Mouse (Mus musculus): ENCODE results near the gene Fubp1. TPM values are rescaled to one million over a fixed set of nuclear protein-coding genes. Genes with fewer than 3 reads are reported as not detected.
A peak's percentile ranks its signal among the peaks of the same experiment; 100 is the strongest.

Fubp1 gene
- polyA plus RNA-seq, 1 experiment from 2014 or later = 200 TPM

GRCm38 (mm10) chr3:152209177-152209966, 850 bp upstream of the Fubp1 start:
- peak overlapping the region; percentile 98 for H3K4me3 ChIP-seq (ENCODE audit: low read depth, low read length)
- peak; percentile 17 for ATAC-seq (ENCODE audit: low read depth)
- 3% methylated on average over 22 of the region's 25 CpGs for WGBS

GRCm38 (mm10) chr3:152210728-152211391, 638 bp downstream of the Fubp1 start:
- Histone ChIP-seq H3K27me3 (replicated peaks; ENCODE audit: control insufficient read depth, insufficient read depth, low read length) (no peaks in the 10 kb centered on the region), H3K27ac (replicated peaks; ENCODE audit: low read depth, low read length) (peak overlapping the region; percentile 100), H3K4me2 (ENCODE audit: low read depth, low read length) (peak overlapping the region; percentile 79), H3K4me1 (ENCODE audit: control insufficient read depth, insufficient read depth, low read length) (peaks cover 20% of the 10 kb centered on the region), H3K4me3 (ENCODE audit: low read depth, low read length) (peak overlapping the region; percentile 98), H3K36me3 (ENCODE audit: control insufficient read depth, insufficient read depth, low read length) (peaks cover 13% of the 10 kb centered on the region), H3K9me3 (ENCODE audit: control insufficient read depth, low read length) (no peaks in the 10 kb centered on the region), H3K9ac (ENCODE audit: low read depth, low read length) (peak overlapping the region; percentile 100)
- peak; percentile 63 for DNase-seq (ENCODE audit: low spot score)
- peak; percentile 48 for ATAC-seq (ENCODE audit: low read depth)
- 0% methylated on average over 11 of the region's 68 CpGs for WGBS

More at GRCm38 (mm10) chr3:152209177-152209966, 850 bp upstream of the Fubp1 start:
- no peaks in the 10 kb centered on the region for H3K27me3 ChIP-seq (replicated peaks; ENCODE audit: control insufficient read depth, insufficient read depth, low read length)
- peaks cover 17% of the 10 kb centered on the region for H3K4me1 ChIP-seq (ENCODE audit: control insufficient read depth, insufficient read depth, low read length)
- DNase-seq (ENCODE audit: low spot score) = peak; percentile 72
- H3K9me3 ChIP-seq (ENCODE audit: control insufficient read depth, low read length) = no peaks in the 10 kb centered on the region
- H3K4me2 ChIP-seq (ENCODE audit: low read depth, low read length) = peak overlapping the region; percentile 93
- H3K27ac ChIP-seq (replicated peaks; ENCODE audit: low read depth, low read length) = peak overlapping the region; percentile 100
- no peaks in the 10 kb centered on the region for H3K36me3 ChIP-seq (ENCODE audit: control insufficient read depth, insufficient read depth, low read length)
- peak overlapping the region; percentile 100 for H3K9ac ChIP-seq (ENCODE audit: low read depth, low read length)

GRCm38 (mm10) chr3:152211731-152212279, 1.6 kb downstream of the Fubp1 start:
- Histone ChIP-seq H3K27ac (replicated peaks; ENCODE audit: low read depth, low read length) (peak overlapping the region; percentile 100; the same call in 1 of the 2 replicates), H3K4me3 (ENCODE audit: low read depth, low read length) (peak overlapping the region; percentile 98), H3K27me3 (replicated peaks; ENCODE audit: control insufficient read depth, insufficient read depth, low read length) (no peaks in the 10 kb centered on the region), H3K36me3 (ENCODE audit: control insufficient read depth, insufficient read depth, low read length) (peaks cover 23% of the 10 kb centered on the region), H3K9ac (ENCODE audit: low read depth, low read length) (peak overlapping the region; percentile 100), H3K4me2 (ENCODE audit: low read depth, low read length) (peak overlapping the region; percentile 79), H3K9me3 (ENCODE audit: control insufficient read depth, low read length) (no peaks in the 10 kb centered on the region), H3K4me1 (ENCODE audit: control insufficient read depth, insufficient read depth, low read length) (peaks cover 20% of the 10 kb centered on the region)
- DNase-seq (ENCODE audit: low spot score) (no peak), ATAC-seq (ENCODE audit: low read depth) (no peak)
- WGBS = 22% methylated on average over 7 of the region's 7 CpGs

DNA sequence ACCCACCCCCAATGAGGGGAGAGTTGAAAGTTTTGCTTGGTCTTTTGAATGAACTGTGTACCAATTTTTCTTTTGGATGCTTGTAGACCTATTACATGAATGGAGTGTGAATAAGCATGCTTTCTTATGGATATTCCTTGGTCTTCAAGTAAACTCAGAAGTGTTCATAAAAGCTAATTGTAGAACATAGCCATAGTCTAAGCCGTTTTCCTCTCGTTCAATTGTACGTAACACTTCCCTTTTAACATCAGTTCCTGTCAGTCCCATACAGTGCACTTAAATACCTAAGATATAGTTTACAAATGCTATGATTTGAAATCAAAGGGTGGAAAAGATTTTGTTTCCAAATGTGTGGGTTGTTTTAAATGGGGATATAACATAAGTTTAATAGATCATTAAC, 3.2 kb downstream of the Fubp1 start:
- Histone ChIP-seq H3K9me3 (ENCODE audit: control insufficient read depth, low read length) (no peaks in the 10 kb centered on the region), H3K9ac (ENCODE audit: low read depth, low read length) (0 out of 2 replicates have a peak overlapping the region, but pooled peaks have one; percentile 100), H3K4me3 (ENCODE audit: low read depth, low read length) (peak overlapping the region; percentile 98), H3K4me1 (ENCODE audit: control insufficient read depth, insufficient read depth, low read length) (peaks cover 20% of the 10 kb centered on the region), H3K36me3 (ENCODE audit: control insufficient read depth, insufficient read depth, low read length) (peaks cover 39% of the 10 kb centered on the region), H3K27me3 (replicated peaks; ENCODE audit: control insufficient read depth, insufficient read depth, low read length) (no peaks in the 10 kb centered on the region), H3K27ac (replicated peaks; ENCODE audit: low read depth, low read length) (no peak overlapping the region), H3K4me2 (ENCODE audit: low read depth, low read length) (peak overlapping the region; percentile 79)
- 46% methylated on average over 3 of the region's 3 CpGs for WGBS
- ATAC-seq (ENCODE audit: low read depth) (no peak), DNase-seq (ENCODE audit: low spot score) (no peak)

DNA sequence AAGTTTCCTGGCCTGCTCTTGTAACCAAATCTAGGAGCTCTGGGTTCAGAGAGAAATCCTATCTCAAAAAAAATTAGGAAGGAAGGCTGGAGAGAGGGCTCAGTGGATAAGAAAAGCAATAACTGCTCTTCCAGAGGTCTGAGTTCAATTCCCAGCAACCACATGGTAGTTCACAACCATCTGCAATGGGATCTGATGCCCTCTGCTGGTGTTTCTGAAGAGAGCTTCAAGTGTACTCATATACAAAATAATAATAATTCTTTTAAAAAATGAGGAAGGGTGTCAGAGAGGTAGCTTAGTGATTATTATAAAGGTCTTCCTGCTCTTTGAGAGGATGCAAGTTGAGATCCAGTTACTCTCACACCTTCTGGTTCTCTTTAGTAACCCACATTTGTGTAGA, 14.7 kb downstream of the Fubp1 start:
- Histone ChIP-seq H3K36me3 (ENCODE audit: control insufficient read depth, insufficient read depth, low read length) (peaks cover 96% of the 10 kb centered on the region), H3K4me2 (ENCODE audit: low read depth, low read length) (no peak overlapping the region), H3K9ac (ENCODE audit: low read depth, low read length) (no peak overlapping the region), H3K4me1 (ENCODE audit: control insufficient read depth, insufficient read depth, low read length) (no peaks in the 10 kb centered on the region), H3K9me3 (ENCODE audit: control insufficient read depth, low read length) (no peaks in the 10 kb centered on the region), H3K4me3 (ENCODE audit: low read depth, low read length) (no peak overlapping the region), H3K27me3 (replicated peaks; ENCODE audit: control insufficient read depth, insufficient read depth, low read length) (no peaks in the 10 kb centered on the region), H3K27ac (replicated peaks; ENCODE audit: low read depth, low read length) (no peak overlapping the region)
- ATAC-seq (ENCODE audit: low read depth) (no peak), DNase-seq (ENCODE audit: low spot score) (no peak)

DNA sequence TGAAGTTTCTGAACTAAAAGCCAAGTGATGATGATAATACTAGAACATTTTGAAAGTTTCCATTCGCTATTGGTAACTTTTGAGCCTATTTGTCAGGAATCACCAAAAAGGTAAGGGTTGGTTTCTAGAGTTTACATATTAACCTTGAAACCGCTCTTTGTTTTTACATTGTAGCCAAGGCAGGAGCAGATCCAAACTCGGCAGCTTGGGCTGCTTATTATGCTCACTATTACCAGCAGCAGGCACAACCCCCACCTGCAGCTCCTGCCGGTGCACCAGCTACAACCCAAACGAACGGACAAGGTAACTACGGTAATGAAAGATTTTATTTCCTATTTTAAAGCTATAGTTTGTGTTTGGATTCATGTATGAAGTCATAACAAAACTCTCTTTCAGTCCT, 15.7 kb downstream of the Fubp1 start:
- no peak overlapping the region for H3K4me3 ChIP-seq (ENCODE audit: low read depth, low read length)
- H3K4me1 ChIP-seq (ENCODE audit: control insufficient read depth, insufficient read depth, low read length) = no peaks in the 10 kb centered on the region
- H3K27me3 ChIP-seq (replicated peaks; ENCODE audit: control insufficient read depth, insufficient read depth, low read length) = no peaks in the 10 kb centered on the region
- WGBS = 89% methylated on average over 7 of the region's 7 CpGs
- no peaks in the 10 kb centered on the region for H3K9me3 ChIP-seq (ENCODE audit: control insufficient read depth, low read length)
- H3K27ac ChIP-seq (replicated peaks; ENCODE audit: low read depth, low read length) = no peak overlapping the region
- H3K36me3 ChIP-seq (ENCODE audit: control insufficient read depth, insufficient read depth, low read length) = peaks cover 94% of the 10 kb centered on the region
- no peak overlapping the region for H3K4me2 ChIP-seq (ENCODE audit: low read depth, low read length)
- ATAC-seq (ENCODE audit: low read depth) (no peak), DNase-seq (ENCODE audit: low spot score) (no peak)
- H3K9ac ChIP-seq (ENCODE audit: low read depth, low read length) = no peak overlapping the region

DNA sequence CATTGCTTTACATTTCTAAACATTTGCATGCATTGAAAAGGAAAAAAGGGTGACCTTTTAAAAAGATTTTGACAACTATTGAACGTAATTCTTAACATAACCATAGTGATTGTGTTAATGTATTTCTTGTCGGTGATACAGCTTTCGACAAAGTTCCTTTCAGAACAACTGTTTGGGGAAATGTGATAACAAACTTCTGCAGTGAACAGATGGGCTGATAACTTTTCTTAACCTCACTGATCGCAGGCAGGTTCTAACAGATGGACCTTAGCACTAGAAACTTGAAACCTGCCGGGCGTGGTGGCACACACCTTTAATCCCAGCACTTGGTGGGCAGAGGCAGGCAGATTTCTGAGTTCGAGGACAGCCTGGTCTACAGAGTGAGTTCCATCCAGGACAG, 18.6 kb downstream of the Fubp1 start:
- WGBS = 94% methylated on average over 7 of the region's 7 CpGs
- H3K4me3 ChIP-seq (ENCODE audit: low read depth, low read length) = no peak overlapping the region
- no peaks in the 10 kb centered on the region for H3K27me3 ChIP-seq (replicated peaks; ENCODE audit: control insufficient read depth, insufficient read depth, low read length)
- no peaks in the 10 kb centered on the region for H3K9me3 ChIP-seq (ENCODE audit: control insufficient read depth, low read length)
- H3K4me1 ChIP-seq (ENCODE audit: control insufficient read depth, insufficient read depth, low read length) = no peaks in the 10 kb centered on the region
- H3K27ac ChIP-seq (replicated peaks; ENCODE audit: low read depth, low read length) = no peak overlapping the region
- no peak overlapping the region for H3K4me2 ChIP-seq (ENCODE audit: low read depth, low read length)
- DNase-seq (ENCODE audit: low spot score) (no peak), ATAC-seq (ENCODE audit: low read depth) (no peak)
- H3K9ac ChIP-seq (ENCODE audit: low read depth, low read length) = no peak overlapping the region
- H3K36me3 ChIP-seq (ENCODE audit: control insufficient read depth, insufficient read depth, low read length) = peaks cover 90% of the 10 kb centered on the region

- H3K36me3 ChIP-seq (ENCODE audit: control insufficient read depth, insufficient read depth, low read length) = peaks cover 90% of the 10 kb centered on the region
- DNase-seq (ENCODE audit: low spot score) = no peak
- 84% methylated on average over 5 of the region's 5 CpGs for WGBS
Observed at GRCm38 (mm10) chr3:152229271-152229670, 19.0 kb downstream of the Fubp1 start.

More at GRCm38 (mm10) chr3:152229271-152229670, 19.0 kb downstream of the Fubp1 start:
- ATAC-seq (ENCODE audit: low read depth) = no peak
- Histone ChIP-seq H3K9me3 (ENCODE audit: control insufficient read depth, low read length) (no peaks in the 10 kb centered on the region), H3K4me2 (ENCODE audit: low read depth, low read length) (no peak overlapping the region), H3K4me3 (ENCODE audit: low read depth, low read length) (no peak overlapping the region), H3K4me1 (ENCODE audit: control insufficient read depth, insufficient read depth, low read length) (no peaks in the 10 kb centered on the region), H3K9ac (ENCODE audit: low read depth, low read length) (no peak overlapping the region), H3K27me3 (replicated peaks; ENCODE audit: control insufficient read depth, insufficient read depth, low read length) (no peaks in the 10 kb centered on the region), H3K27ac (replicated peaks; ENCODE audit: low read depth, low read length) (no peak overlapping the region)
